Mouse (Mus musculus): ENCODE measurements around the gene Ppif.
A peak's percentile ranks its signal among the peaks of the same experiment; 100 is the strongest.

Ppif gene

GRCm38 (mm10) chr14:25694569-25694897 is 579 bp downstream of the Ppif start:
- no peak for DNase-seq (ENCODE audit: inconsistent age in 2 of 2, low spot score in 1 of 2)

GRCm38 (mm10) chr14:25695059-25695458 is 1.1 kb downstream of the Ppif start:
- DNase-seq (ENCODE audit: inconsistent age in 2 of 2, low spot score in 1 of 2) = no peak

GRCm38 (mm10) chr14:25696356-25696755 is 2.4 kb downstream of the Ppif start:
- DNase-seq (ENCODE audit: inconsistent age in 2 of 2, low spot score in 1 of 2) = no peak

GRCm38 (mm10) chr14:25701986-25702385 is 8.0 kb downstream of the Ppif start:
- peak in 1 of 2 experiments; percentile 72 for DNase-seq (ENCODE audit: inconsistent age in 2 of 2, low spot score in 1 of 2)

GRCm38 (mm10) chr14:25707691-25708181 is 13.8 kb downstream of the Ppif start:
- peak; percentile 66 to 89 for DNase-seq (ENCODE audit: inconsistent age in 2 of 2, low spot score in 1 of 2)

- peak; percentile 80 to 91 for DNase-seq (ENCODE audit: inconsistent age in 2 of 2, low spot score in 1 of 2)
Measured at GRCm38 (mm10) chr14:25708451-25708850, 14.5 kb downstream of the Ppif start.

- peak; percentile 26 to 50 for DNase-seq (ENCODE audit: inconsistent age in 2 of 2, low spot score in 1 of 2)
Measured at GRCm38 (mm10) chr14:25708917-25709316, 15.0 kb downstream of the Ppif start.

GRCm38 (mm10) chr14:25710073-25710472 is 16.1 kb downstream of the Ppif start:
- DNase-seq (ENCODE audit: inconsistent age in 2 of 2, low spot score in 1 of 2) = no peak

GRCm38 (mm10) chr14:25710681-25711080 is 16.7 kb downstream of the Ppif start:
- DNase-seq (ENCODE audit: inconsistent age in 2 of 2, low spot score in 1 of 2) = no peak

GRCm38 (mm10) chr14:25711177-25711576 is 17.2 kb downstream of the Ppif start:
- DNase-seq (ENCODE audit: inconsistent age in 2 of 2, low spot score in 1 of 2) = no peak

GRCm38 (mm10) chr14:25711602-25712001 is 17.6 kb downstream of the Ppif start:
- DNase-seq (ENCODE audit: inconsistent age in 2 of 2, low spot score in 1 of 2) = no peak

GRCm38 (mm10) chr14:25713443-25713842 is 19.5 kb downstream of the Ppif start:
- DNase-seq (ENCODE audit: inconsistent age in 2 of 2, low spot score in 1 of 2) = peak in 1 of 2 experiments; percentile 58

- peak in 1 of 2 experiments; percentile 60 for DNase-seq (ENCODE audit: inconsistent age in 2 of 2, low spot score in 1 of 2)
Measured at GRCm38 (mm10) chr14:25716528-25716927, 22.6 kb downstream of the Ppif start.

- DNase-seq (ENCODE audit: inconsistent age in 2 of 2, low spot score in 1 of 2) = no peak
Measured at GRCm38 (mm10) chr14:25717718-25718117, 23.8 kb downstream of the Ppif start.

GRCm38 (mm10) chr14:25718471-25718870 is 24.5 kb downstream of the Ppif start:
- DNase-seq (ENCODE audit: inconsistent age in 2 of 2, low spot score in 1 of 2) = no peak

GRCm38 (mm10) chr14:25719371-25719770 is 25.4 kb downstream of the Ppif start:
- no peak for DNase-seq (ENCODE audit: inconsistent age in 2 of 2, low spot score in 1 of 2)

GRCm38 (mm10) chr14:25720962-25721707 is 27.2 kb downstream of the Ppif start:
- no peak for DNase-seq (ENCODE audit: inconsistent age in 2 of 2, low spot score in 1 of 2)

- peak in 1 of 2 experiments; percentile 71 for DNase-seq (ENCODE audit: inconsistent age in 2 of 2, low spot score in 1 of 2)
Measured at GRCm38 (mm10) chr14:25725032-25725497, 31.1 kb downstream of the Ppif start.

- peak in 1 of 2 experiments; percentile 67 for DNase-seq (ENCODE audit: inconsistent age in 2 of 2, low spot score in 1 of 2)
Measured at GRCm38 (mm10) chr14:25725690-25726089, 31.7 kb downstream of the Ppif start.

GRCm38 (mm10) chr14:25726226-25727148 is 32.5 kb downstream of the Ppif start:
- DNase-seq (ENCODE audit: inconsistent age in 2 of 2, low spot score in 1 of 2) = peak in 1 of 2 experiments; percentile 76

GRCm38 (mm10) chr14:25727149-25727510 is 33.2 kb downstream of the Ppif start:
- DNase-seq (ENCODE audit: inconsistent age in 2 of 2, low spot score in 1 of 2) = peak in 1 of 2 experiments; percentile 35
